Mouse (Mus musculus) lung, postnatal 25 days (tissue): ENCODE data around the gene Hnrnph1.

ENCODE experiments used
- DNase-seq: peaks from one replicate; pipeline ENCODE4 v3.0.0; 2022; ENCODE audit warnings: low spot score

The Hnrnph1 gene

GRCm38 (mm10) chr11:50403367-50404014, 26.7 kb downstream of the Hnrnph1 start:
- no peak for DNase-seq

GRCm38 (mm10) chr11:50407235-50407634, 30.4 kb downstream of the Hnrnph1 start:
- DNase-seq = no peak

GRCm38 (mm10) chr11:50415563-50416241, 38.9 kb downstream of the Hnrnph1 start:
- DNase-seq = no peak

- no peak for DNase-seq
These were observed 41.1 kb downstream of the Hnrnph1 start for GRCm38 (mm10) chr11:50417856-50418255.

- no peak for DNase-seq
These were observed 44.7 kb downstream of the Hnrnph1 start for GRCm38 (mm10) chr11:50421461-50421860.

- peak; percentile 66 for DNase-seq
These were observed 45.4 kb downstream of the Hnrnph1 start for GRCm38 (mm10) chr11:50421934-50422780.

- no peak for DNase-seq
These were observed 49.3 kb downstream of the Hnrnph1 start for GRCm38 (mm10) chr11:50426056-50426455.

GRCm38 (mm10) chr11:50430277-50431133, 53.7 kb downstream of the Hnrnph1 start, which contains the start of gene Rufy1:
Rufy1 (minus strand) TSS chr11:50431125.
- peak; percentile 81 for DNase-seq

- no peak for DNase-seq
These were observed 54.6 kb downstream of the Hnrnph1 start for GRCm38 (mm10) chr11:50431134-50432068.

GRCm38 (mm10) chr11:50432069-50432440, 55.3 kb downstream of the Hnrnph1 start:
- DNase-seq = no peak

- no peak for DNase-seq
These were observed 56.1 kb downstream of the Hnrnph1 start for GRCm38 (mm10) chr11:50432896-50433295.
